Mouse (Mus musculus) liver, embryonic 14.5 days (tissue): Measurements from ENCODE around the gene 9430015G10Rik. TPM values are rescaled to one million over a fixed set of nuclear protein-coding genes. Genes with fewer than 3 reads are reported as not detected.

Experiments
- ATAC-seq: fragments of 200-750 bp; cut with Nextera tagmentation; 2 replicates; pipeline ENCODE4 v1.8.0; 2017; ENCODE audit warnings: moderate number of reproducible peaks, mild to moderate bottlenecking, moderate library complexity; ENCODE audit not compliant: insufficient read depth
- DNase-seq, 3 experiments: peaks; one replicate each; pipeline ENCODE4 v3.0.0-alpha.2; 2012 to 2013; ENCODE audit warnings: low read depth in 3 of 3, low spot score in 3 of 3
- H3K27ac ChIP-seq: fragments of 300-500 bp; sonication (generic); 2 replicates; pipeline ENCODE4 v1.5.1; 2014; ENCODE audit warnings: moderate library complexity, mild to moderate bottlenecking, control low read depth, inconsistent platforms
- H3K27me3 ChIP-seq: fragments of 300-500 bp; sonication (generic); 2 replicates; pipeline ENCODE4 v1.6.1; 2014; ENCODE audit warnings: mild to moderate bottlenecking, low read length, moderate library complexity; ENCODE audit not compliant: control insufficient read depth, insufficient read depth
- H3K36me3 ChIP-seq: fragments of 300-500 bp; sonication (generic); replicated peaks from 2 replicates; pipeline ENCODE4 v1.6.1; 2014; ENCODE audit warnings: low read depth; ENCODE audit not compliant: control insufficient read depth, insufficient read depth
- H3K4me1 ChIP-seq, 2 experiments: fragments of 200-500 bp in 1 of 2; fragments of 300-500 bp in 1 of 2; sonication (generic) in 1 of 2; replicated peaks; 2 replicates each; pipeline ENCODE4 v1.6.1; 2012 to 2014; ENCODE audit warnings: antibody characterized with exemption in 1 of 2, inconsistent platforms in 1 of 2, low read length in 1 of 2; ENCODE audit not compliant: control insufficient read depth in 2 of 2, insufficient read depth in 2 of 2
- H3K4me2 ChIP-seq: fragments of 300-500 bp; sonication (generic); 2 replicates; pipeline ENCODE4 v1.6.1; 2014; ENCODE audit warnings: low read depth, mild to moderate bottlenecking, control low read depth, moderate library complexity
- H3K4me3 ChIP-seq, 2 experiments: fragments of 200-500 bp in 1 of 2; fragments of 300-500 bp in 1 of 2; sonication (generic) in 1 of 2; 2 replicates each; pipeline ENCODE4 v1.5.1; 2012 to 2014; ENCODE audit warnings: low read depth in 2 of 2, low read length in 2 of 2, mild to moderate bottlenecking in 2 of 2, control low read depth in 1 of 2, inconsistent platforms in 1 of 2, moderate library complexity in 1 of 2; ENCODE audit not compliant: insufficient read depth in 1 of 2
- H3K9ac ChIP-seq: fragments of 300-500 bp; sonication (generic); replicated peaks from 2 replicates; pipeline ENCODE4 v1.6.1; 2014; ENCODE audit warnings: mild to moderate bottlenecking, control low read depth, moderate library complexity
- H3K9me3 ChIP-seq: fragments of 300-500 bp; sonication (generic); 2 replicates; pipeline ENCODE4 v1.6.1; 2016; ENCODE audit warnings: low read length, mixed read lengths; ENCODE audit not compliant: control insufficient read depth
- CTCF ChIP-seq: IDR thresholded peaks from 2 replicates; pipeline ENCODE4 v1.5.1; 2016; ENCODE audit warnings: antibody characterized with exemption, low read depth, control low read depth
- EP300 ChIP-seq: IDR thresholded peaks from 2 replicates; pipeline ENCODE4 v1.6.1; 2016; ENCODE audit warnings: antibody characterized with exemption, low read depth
- WGBS: fragments of 180-500 bp; shearing (Covaris S2); extraction: QIAGEN DNeasy Blood & Tissue Kit; methylation state at CpG from one replicate; pipeline ENCODE4 v1.1.7; 2014; ENCODE audit not compliant: insufficient replicate concordance; 5-methylcytosine and 5-hydroxymethylcytosine counted together
- polyA plus RNA-seq, 2 experiments: library from polyadenylated mRNA; depleted of rRNA in 1 of 2; stranded (reverse) in 1 of 2; unstranded in 1 of 2; fragments of >200 nt; fragmentation: Nextera tagmentation in 1 of 2; extraction: Ambion mirVana in 1 of 2; gene quantifications; 2 replicates each; pipeline versions ENCODE4 v1.2.1 to v1.2.3; 2012 to 2014

The 9430015G10Rik gene
- polyA plus RNA-seq, 2 experiments = 8.7 to 16.4 TPM

DNA sequence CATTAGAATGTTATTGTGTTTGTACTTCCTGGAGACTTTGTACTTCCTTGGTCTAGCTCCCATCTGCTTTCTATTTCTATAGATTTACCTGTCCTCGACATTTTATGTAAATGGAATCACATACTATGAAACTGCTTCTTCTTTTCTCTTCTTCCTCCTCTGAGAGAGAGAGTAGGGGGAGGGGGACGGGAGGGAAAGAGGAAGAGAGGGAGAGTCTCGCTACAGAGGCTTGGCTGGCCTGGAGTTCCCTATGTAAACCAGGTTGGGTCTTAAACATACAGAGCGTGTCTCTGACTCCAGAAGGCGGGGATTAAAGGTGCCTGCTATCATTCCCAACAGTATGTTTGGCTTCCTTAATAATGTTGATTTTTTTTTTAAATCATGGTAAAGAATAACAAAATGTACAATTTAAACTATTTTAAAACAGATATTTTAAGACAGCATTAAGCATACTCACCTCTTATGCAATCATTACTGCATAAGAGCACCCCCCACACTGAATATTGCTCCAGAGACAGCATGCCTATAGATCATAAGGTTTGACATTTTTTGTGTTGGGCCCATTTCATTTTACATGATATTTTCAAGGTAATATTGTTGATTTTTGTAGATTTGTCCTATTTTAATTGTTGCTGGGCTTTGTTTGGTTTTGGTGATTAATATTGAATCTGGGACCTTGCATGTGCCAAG is 22.2 kb upstream of the 9430015G10Rik start:
- no peak for TF ChIP-seq CTCF
- no peak for TF ChIP-seq EP300
- no peaks in the 10 kb centered on the region for H3K36me3 ChIP-seq
- DNase-seq (no peak), ATAC-seq (no peak)
- H3K9me3 ChIP-seq = no peaks in the 10 kb centered on the region
- H3K27ac ChIP-seq = no peak overlapping the region
- H3K4me1 ChIP-seq = peaks cover 13 to 29% of the 10 kb centered on the region in 2 experiments
- H3K9ac ChIP-seq = no peak overlapping the region
- no peak overlapping the region for H3K4me3 ChIP-seq
- 10% methylated on average over 5 of the region's 5 CpGs for WGBS
- no peak overlapping the region for H3K4me2 ChIP-seq
- no peaks in the 10 kb centered on the region for H3K27me3 ChIP-seq

DNA sequence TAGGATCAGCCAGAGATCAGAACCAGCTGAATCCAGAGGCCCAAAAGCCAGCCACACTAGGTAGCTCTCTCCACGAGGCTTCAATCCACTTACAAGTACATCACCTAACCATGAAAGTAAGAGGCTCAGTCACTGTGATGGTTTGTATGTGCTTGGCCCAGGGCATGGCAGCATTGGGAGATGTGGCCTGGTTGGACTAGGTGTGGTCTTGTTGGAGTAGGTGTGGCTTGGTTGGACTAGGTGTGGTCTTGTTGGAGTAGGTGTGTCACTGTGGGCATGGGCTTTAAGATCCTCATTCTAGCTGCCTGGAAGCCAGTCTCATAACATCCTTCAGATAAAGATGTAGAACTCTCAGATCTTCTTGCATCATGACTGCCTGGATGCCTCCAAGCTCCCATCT is 18.5 kb upstream of the 9430015G10Rik start:
- 52% methylated on average over 1 of the region's 1 CpGs for WGBS
- no peak for DNase-seq
- no peaks in the 10 kb centered on the region for H3K27me3 ChIP-seq
- H3K27ac ChIP-seq = no peak overlapping the region
- no peak for TF ChIP-seq EP300
- no peak for TF ChIP-seq CTCF
- peak; percentile 85 for ATAC-seq
- no peak overlapping the region for H3K4me3 ChIP-seq
- H3K36me3 ChIP-seq = no peaks in the 10 kb centered on the region
- no peak overlapping the region for H3K9ac ChIP-seq
- H3K9me3 ChIP-seq = no peaks in the 10 kb centered on the region
- H3K4me1 ChIP-seq = peaks cover 13 to 28% of the 10 kb centered on the region in 2 experiments
- H3K4me2 ChIP-seq = peak overlapping the region; percentile 33; the same call in 1 of the 2 replicates

DNA sequence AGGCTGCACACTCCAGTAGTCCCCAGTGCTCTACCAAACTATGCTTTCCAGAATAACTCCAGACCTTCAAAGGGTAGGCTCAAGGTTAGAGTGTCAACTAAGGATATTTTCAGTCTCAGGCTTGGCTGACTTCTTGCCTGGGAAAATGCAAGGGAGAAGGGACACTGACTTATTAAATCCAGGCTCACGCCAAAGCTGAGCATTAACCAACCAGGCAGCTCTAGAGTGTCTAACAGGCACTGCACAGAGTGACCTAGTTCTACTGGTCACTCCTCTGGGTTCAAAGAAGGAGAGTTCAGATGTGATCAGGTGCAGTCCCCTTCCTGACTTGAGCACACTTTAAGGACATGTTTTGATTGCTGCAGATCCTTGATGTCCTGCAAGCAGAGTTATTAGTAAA is 17.0 kb upstream of the 9430015G10Rik start:
- Histone ChIP-seq H3K27ac (no peak overlapping the region), H3K4me1 (peaks cover 13 to 26% of the 10 kb centered on the region in 2 experiments), H3K9ac (no peak overlapping the region), H3K9me3 (no peaks in the 10 kb centered on the region), H3K4me3 (no peak overlapping the region), H3K27me3 (no peaks in the 10 kb centered on the region), H3K36me3 (no peaks in the 10 kb centered on the region), H3K4me2 (no peak overlapping the region)
- ATAC-seq (no peak), DNase-seq (no peak)
- TF ChIP-seq CTCF (no peak), EP300 (no peak)
- WGBS = 67% methylated on average over 1 of the region's 1 CpGs

GRCm38 (mm10) chr4:156093758-156094157 is 16.0 kb upstream of the 9430015G10Rik start:
- no peak for ATAC-seq
- H3K9ac ChIP-seq = no peak overlapping the region
- H3K9me3 ChIP-seq = no peaks in the 10 kb centered on the region
- H3K27ac ChIP-seq = no peak overlapping the region
- H3K4me3 ChIP-seq = no peak overlapping the region
- WGBS = 60% methylated on average over 5 of the region's 5 CpGs
- no peak for TF ChIP-seq CTCF
- TF ChIP-seq EP300 = no peak
- H3K27me3 ChIP-seq = no peaks in the 10 kb centered on the region
- H3K36me3 ChIP-seq = no peaks in the 10 kb centered on the region
- no peak for DNase-seq
- H3K4me2 ChIP-seq = no peak overlapping the region
- peaks cover 13 to 26% of the 10 kb centered on the region in 2 experiments for H3K4me1 ChIP-seq

DNA sequence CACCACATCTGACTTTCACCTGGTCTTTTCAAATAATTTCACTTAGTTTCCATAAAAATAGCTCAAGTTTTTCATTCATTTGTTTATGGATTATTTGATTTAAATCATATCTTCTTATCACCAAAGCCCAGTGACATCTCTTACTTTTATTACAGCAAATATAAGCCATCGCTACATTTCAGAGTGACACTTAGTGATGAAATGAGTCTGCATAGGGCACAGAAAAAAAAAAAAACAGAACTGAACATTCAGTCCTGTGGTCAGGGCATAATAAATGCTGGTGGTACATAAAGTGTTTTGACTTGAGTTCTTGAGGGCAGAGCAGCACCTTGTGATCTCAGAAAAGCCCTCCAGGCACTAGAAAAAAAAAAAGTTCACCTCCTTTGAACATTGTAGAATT is 13.6 kb upstream of the 9430015G10Rik start:
- H3K9ac ChIP-seq = no peak overlapping the region
- no peak for DNase-seq
- no peaks in the 10 kb centered on the region for H3K9me3 ChIP-seq
- no peak overlapping the region for H3K4me2 ChIP-seq
- no peak for TF ChIP-seq EP300
- TF ChIP-seq CTCF = no peak
- no peak overlapping the region for H3K27ac ChIP-seq
- H3K27me3 ChIP-seq = no peaks in the 10 kb centered on the region
- ATAC-seq = no peak
- WGBS = 77% methylated on average over 1 of the region's 1 CpGs
- no peak overlapping the region for H3K4me3 ChIP-seq
- H3K4me1 ChIP-seq = peaks cover 7 to 19% of the 10 kb centered on the region in 2 experiments; a peak in 3 of 4 replicates
- no peaks in the 10 kb centered on the region for H3K36me3 ChIP-seq
